Mouse (Mus musculus) MEL (cell line): Measurements from ENCODE around the gene Srsf7.

Experiments used
- MAFK ChIP-seq: IDR thresholded peaks from 2 replicates; pipeline ENCODE4 v1.6.1; 2011; ENCODE audit warnings: low read depth, mild to moderate bottlenecking, low read length, improper control_type of control experiment, borderline replicate concordance
- TBP ChIP-seq: IDR thresholded peaks from 2 replicates; pipeline ENCODE4 v1.8.0; 2011; ENCODE audit warnings: low read depth, low read length, improper control_type of control experiment

DNA sequence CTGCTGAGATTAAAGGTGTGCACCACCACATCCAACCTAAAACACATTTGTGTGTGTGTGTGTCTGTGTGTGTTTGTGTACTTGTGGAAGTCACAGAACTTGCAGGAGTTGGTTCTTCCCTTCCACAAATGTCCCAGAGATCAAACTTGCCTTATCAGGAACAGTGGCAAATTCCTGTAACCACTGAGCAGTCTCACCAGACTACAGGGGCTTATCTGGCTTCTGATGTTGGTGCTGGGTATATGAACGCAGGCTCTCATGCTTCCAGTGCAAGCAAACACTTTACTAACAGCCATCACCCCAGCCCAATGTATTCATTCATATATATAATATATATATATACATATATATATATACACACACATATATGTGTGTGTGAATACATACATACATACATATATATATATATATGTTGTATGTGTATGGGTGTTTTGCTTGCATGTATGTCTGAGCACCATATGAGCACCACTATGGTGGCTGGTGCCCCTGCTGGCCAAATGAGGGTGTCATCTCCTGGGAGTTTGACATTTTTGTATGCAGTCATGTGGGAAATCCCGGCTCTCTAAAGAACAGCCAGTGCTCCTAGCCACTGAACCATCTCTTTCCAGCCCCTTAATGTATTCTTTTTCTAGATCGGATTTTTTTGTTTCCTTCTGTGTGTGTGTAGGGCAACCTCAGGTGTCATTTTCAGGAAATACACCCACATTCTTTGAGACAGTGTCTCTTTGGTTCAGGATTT is 15.0 kb upstream of the Srsf7 start:
- no peak for TF ChIP-seq TBP
- TF ChIP-seq MAFK = no peak
